Mouse (Mus musculus) gastrocnemius, postnatal 36 days (tissue): ENCODE results near the gene Hist1h2bj. TPM values are rescaled to one million over a fixed set of nuclear protein-coding genes. Genes with fewer than 3 reads are reported as not detected.
"Not testable (repeated sequence)": the region's sequence is repeated elsewhere in the genome, so short reads cannot be mapped to it uniquely, and the experiment has no call there.

Source experiments
- DNase-seq, 2 experiments: peaks; one replicate each; pipeline ENCODE4 v3.0.0; 2022
- intact Hi-C: fragments of 180-260 bp; cut with DNase I; formaldehyde crosslinking; loops from one replicate; pipeline ENCODE4 v1.15.1; 2025
- microRNA-seq, 2 experiments: library from miRNA; unstranded; fragments of <30 nt; microRNA quantifications; one replicate each; pipeline ENCODE4 v1.2.0; 2021
- total RNA-seq, 2 experiments: library from RNA; stranded (reverse); gene quantifications; 2 replicates each; pipeline ENCODE4 v1.2.3; 2021

Gene Hist1h2bj
- total RNA-seq, 2 experiments from 2014 or later = 7.6 to 8.9 TPM

GRCm38 (mm10) chr13:22053754-22054153 is 10.7 kb downstream of the Hist1h2bj start:
- intact Hi-C loops = no loop called here
- no peak for DNase-seq

- DNase-seq = no peak
- intact Hi-C loops = no loop called here
Measured at GRCm38 (mm10) chr13:22061422-22061821, 18.4 kb downstream of the Hist1h2bj start.

DNA sequence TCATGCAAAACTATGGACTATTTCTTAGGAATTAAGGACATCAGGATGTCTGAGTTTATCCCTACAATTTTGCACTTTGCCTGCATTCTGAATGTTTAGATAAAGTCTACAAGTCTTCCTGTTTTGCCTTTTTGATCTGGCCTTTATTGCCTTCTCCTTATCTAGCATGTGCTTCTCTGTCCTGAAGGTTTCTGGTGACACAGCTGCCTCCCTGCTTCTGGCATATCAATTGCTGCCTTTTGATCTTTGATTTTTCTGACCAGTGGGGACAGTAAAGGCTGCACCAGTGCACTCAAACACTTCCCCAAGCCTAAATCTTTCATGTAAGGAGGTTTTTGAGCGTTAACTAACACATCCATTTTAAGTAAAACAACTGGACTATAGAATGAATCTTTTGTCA is 20.5 kb downstream of the Hist1h2bj start:
- no peak for DNase-seq
- intact Hi-C loops = no loop called here

GRCm38 (mm10) chr13:22084140-22084539 is 41.1 kb downstream of the Hist1h2bj start, which contains the start of gene Vmn1r188:
Vmn1r188 (plus strand) TSS chr13:22084440.
- DNase-seq = not testable (repeated sequence)

More at GRCm38 (mm10) chr13:22084140-22084539, 41.1 kb downstream of the Hist1h2bj start, which contains the start of gene Vmn1r188:
- intact Hi-C loops = not testable (repeated sequence)

Small RNA genes lying within 50 kb of the gene (microRNA-seq; reads per million reads assigned to microRNA genes)
- 0 reads per million in 2 experiments for gene Gm26300
- gene Gm44390 = 0 reads per million in 2 experiments
- gene Gm44486 = 0 reads per million in 2 experiments

Other genes with a start within 250 kb of the Hist1h2bj start
- gene Hist1h2bq, start 233.0 kb upstream of the Hist1h2bj start, total RNA-seq = 10 to 100 TPM; 18.8 to 22.7 TPM
- 1 to 10 TPM in 1 of 2 experiments, under 1 TPM in 1; 0.81 to 6.5 TPM for gene Hist1h2ao, start 232.7 kb upstream of the Hist1h2bj start, total RNA-seq
- gene Hist1h4m, start 231.5 kb upstream of the Hist1h2bj start, total RNA-seq = 10 to 100 TPM; 61.4 to 75.8 TPM
- not detected for gene Hist1h4n, start 211.0 kb upstream of the Hist1h2bj start, total RNA-seq
- gene Hist1h2ap, start 209.7 kb upstream of the Hist1h2bj start, total RNA-seq = 10 to 100 TPM; 11.5 to 14.3 TPM
- 10 to 100 TPM; 19.2 to 22.2 TPM for gene Hist1h2br, start 209.5 kb upstream of the Hist1h2bj start, total RNA-seq
- gene Zfp184, start 98.1 kb upstream of the Hist1h2bj start, total RNA-seq = under 1 TPM; 0.26 to 0.30 TPM
- not detected for gene Pom121l2, start 62.0 kb upstream of the Hist1h2bj start, total RNA-seq
- 1 to 10 TPM in 1 of 2 experiments, not detected in 1; 5.4 TPM for gene Prss16, start 33.5 kb upstream of the Hist1h2bj start, total RNA-seq
- gene Hist1h2ah, start 7.6 kb upstream of the Hist1h2bj start, total RNA-seq = 10 to 100 TPM; 12.2 to 13.3 TPM
- 10 to 100 TPM; 10.8 to 26.5 TPM for gene Hist1h2bk, start 7.3 kb upstream of the Hist1h2bj start, total RNA-seq
- gene Hist1h4i, start 1.9 kb upstream of the Hist1h2bj start, total RNA-seq = 10 to 100 TPM; 28.7 to 30.9 TPM
- 10 to 100 TPM in 1 of 2 experiments, 1 to 10 TPM in 1; 8.7 to 11.6 TPM for gene Hist1h2ag, start 270 bp upstream of the Hist1h2bj start, total RNA-seq
- not detected for gene Vmn1r188, start 41.2 kb downstream of the Hist1h2bj start, total RNA-seq
- not detected for gene Vmn1r189, start 62.6 kb downstream of the Hist1h2bj start, total RNA-seq
- not detected for gene Vmn1r191, start 140.8 kb downstream of the Hist1h2bj start, total RNA-seq
- gene Vmn1r192, start 147.9 kb downstream of the Hist1h2bj start, total RNA-seq = not detected
- not detected for gene Vmn1r193, start 179.9 kb downstream of the Hist1h2bj start, total RNA-seq
- gene Vmn1r194, start 201.0 kb downstream of the Hist1h2bj start, total RNA-seq = not detected
- gene Vmn1r195, start 227.3 kb downstream of the Hist1h2bj start, total RNA-seq = not detected
- gene Vmn1r196, start 246.7 kb downstream of the Hist1h2bj start, total RNA-seq = not detected